Mouse (Mus musculus) MEL (cell line): ENCODE measurements around the gene Bex2. TPM values are rescaled to one million over a fixed set of nuclear protein-coding genes. Genes with fewer than 3 reads are reported as not detected.
"Not testable (repeated sequence)": the region's sequence is repeated elsewhere in the genome, so short reads cannot be mapped to it uniquely, and the experiment has no call there.

Experiments
- DNase-seq: peaks from one replicate; pipeline ENCODE4 v3.0.0; 2011; ENCODE audit warnings: low read depth, low spot score
- H3K27ac ChIP-seq: 2 replicates; pipeline ENCODE4 v1.5.1; 2012; ENCODE audit warnings: low read depth, mild to moderate bottlenecking, control low read depth, low read length, moderate library complexity; ENCODE audit not compliant: control insufficient read depth
- H3K27me3 ChIP-seq, 2 experiments: fragments of 150-350 bp in 1 of 2; sonication (generic) in 1 of 2; 2 replicates each; pipeline ENCODE4 v1.6.1; 2012; ENCODE audit warnings: low read length in 2 of 2, mild to moderate bottlenecking in 2 of 2, improper control_type of control experiment in 1 of 2, moderate library complexity in 1 of 2; ENCODE audit not compliant: insufficient read depth in 2 of 2, control insufficient read depth in 1 of 2
- H3K36me3 ChIP-seq, 2 experiments: 2 replicates each; pipeline ENCODE4 v1.6.1; 2012 to 2014; ENCODE audit warnings: low read length in 2 of 2, improper control_type of control experiment in 1 of 2, inconsistent platforms in 1 of 2, mild to moderate bottlenecking in 1 of 2; ENCODE audit not compliant: insufficient read depth in 2 of 2, control insufficient read depth in 1 of 2
- H3K4me1 ChIP-seq, 2 experiments: fragments of 150-350 bp in 1 of 2; sonication (generic) in 1 of 2; 2 replicates each; pipeline ENCODE4 v1.6.1; 2012; ENCODE audit warnings: low read length in 2 of 2, improper control_type of control experiment in 1 of 2, mild to moderate bottlenecking in 1 of 2; ENCODE audit not compliant: insufficient read depth in 2 of 2, control insufficient read depth in 1 of 2
- H3K4me3 ChIP-seq, 2 experiments: fragments of 150-350 bp in 1 of 2; sonication (generic) in 1 of 2; 2 replicates each; pipeline ENCODE4 v1.5.1; 2012; ENCODE audit warnings: low read depth in 2 of 2, low read length in 2 of 2, mild to moderate bottlenecking in 2 of 2, moderate library complexity in 2 of 2, control low read depth in 1 of 2, improper control_type of control experiment in 1 of 2; ENCODE audit not compliant: control insufficient read depth in 1 of 2, insufficient read depth in 1 of 2
- H3K79me2 ChIP-seq: 2 replicates; pipeline ENCODE4 v1.6.1; 2012; ENCODE audit warnings: mild to moderate bottlenecking, low read length, moderate library complexity; ENCODE audit not compliant: control insufficient read depth, poor library complexity, insufficient read depth
- H3K9ac ChIP-seq: 2 replicates; pipeline ENCODE4 v1.6.1; 2012; ENCODE audit warnings: low read depth, mild to moderate bottlenecking, control low read depth, low read length, moderate library complexity; ENCODE audit not compliant: control insufficient read depth, poor library complexity, severe bottlenecking
- H3K9me3 ChIP-seq: fragments of 150-350 bp; sonication (generic); replicated peaks from 2 replicates; pipeline ENCODE4 v1.6.1; 2012; ENCODE audit warnings: mild to moderate bottlenecking, low read length, improper control_type of control experiment, moderate library complexity; ENCODE audit not compliant: insufficient read depth
- CHD1 ChIP-seq: IDR thresholded peaks from 2 replicates; pipeline ENCODE4 v1.6.1; 2012; ENCODE audit warnings: low read depth, mild to moderate bottlenecking, inconsistent platforms, low read length, improper control_type of control experiment
- CHD2 ChIP-seq: IDR thresholded peaks from 2 replicates; pipeline ENCODE4 v1.6.1; 2011; ENCODE audit warnings: low read length, improper control_type of control experiment
- EP300 ChIP-seq, 2 experiments: IDR thresholded peaks; 2 replicates each; pipeline ENCODE4 v1.6.1; 2011; ENCODE audit warnings: improper control_type of control experiment in 2 of 2, low read length in 2 of 2, low read depth in 1 of 2, mild to moderate bottlenecking in 1 of 2
- GABPA ChIP-seq: IDR thresholded peaks from 2 replicates; pipeline ENCODE4 v1.6.1; 2012; ENCODE audit warnings: low read depth, mild to moderate bottlenecking, inconsistent platforms, low read length, improper control_type of control experiment, moderate library complexity
- GATA1 ChIP-seq: IDR thresholded peaks from 2 replicates; pipeline ENCODE4 v1.6.1; 2011; ENCODE audit warnings: low read depth, low read length, improper control_type of control experiment
- HCFC1 ChIP-seq: IDR thresholded peaks from 2 replicates; pipeline ENCODE4 v1.6.1; 2012; ENCODE audit warnings: low read depth, mild to moderate bottlenecking, inconsistent platforms, low read length, improper control_type of control experiment, moderate library complexity
- JUND ChIP-seq: IDR thresholded peaks from 2 replicates; pipeline ENCODE4 v1.6.1; 2011; ENCODE audit warnings: low read depth, mild to moderate bottlenecking, improper control_type of control experiment, low read length
- MAFK ChIP-seq: IDR thresholded peaks from 2 replicates; pipeline ENCODE4 v1.6.1; 2011; ENCODE audit warnings: low read depth, mild to moderate bottlenecking, low read length, improper control_type of control experiment, borderline replicate concordance
- MAX ChIP-seq: IDR thresholded peaks from 2 replicates; pipeline ENCODE4 v1.6.1; 2011; ENCODE audit warnings: low read length, improper control_type of control experiment
- MAZ ChIP-seq: IDR thresholded peaks from 2 replicates; pipeline ENCODE4 v1.6.1; 2012; ENCODE audit warnings: low read depth, mild to moderate bottlenecking, inconsistent platforms, low read length, improper control_type of control experiment
- MEF2A ChIP-seq: IDR thresholded peaks from 2 replicates; pipeline ENCODE4 v1.6.1; 2014; ENCODE audit warnings: low read depth, mild to moderate bottlenecking, inconsistent platforms, low read length, improper control_type of control experiment; ENCODE audit not compliant: poor library complexity, insufficient replicate concordance, severe bottlenecking; ENCODE audit errors: extremely low read depth
- NRF1 ChIP-seq: IDR thresholded peaks from 2 replicates; pipeline ENCODE4 v1.6.1; 2014; ENCODE audit warnings: low read depth, mild to moderate bottlenecking, inconsistent platforms, low read length, improper control_type of control experiment, moderate library complexity; ENCODE audit not compliant: poor library complexity, insufficient read depth, severe bottlenecking
- POLR2A ChIP-seq, 2 experiments: IDR thresholded peaks; 2 replicates each; pipeline ENCODE4 v1.6.1; 2011 to 2012; ENCODE audit warnings: low read length in 2 of 2, mild to moderate bottlenecking in 2 of 2, control low read depth in 1 of 2, improper control_type of control experiment in 1 of 2, low read depth in 1 of 2, moderate library complexity in 1 of 2; ENCODE audit not compliant: control insufficient read depth in 1 of 2, insufficient read depth in 1 of 2, poor library complexity in 1 of 2
- POLR2AphosphoS2 ChIP-seq: IDR thresholded peaks from 2 replicates; pipeline ENCODE4 v1.6.1; 2011; ENCODE audit warnings: low read length, improper control_type of control experiment
- RAD21 ChIP-seq: IDR thresholded peaks from 2 replicates; pipeline ENCODE4 v1.6.1; 2011; ENCODE audit warnings: mild to moderate bottlenecking, low read depth, low read length, improper control_type of control experiment
- RCOR1 ChIP-seq: IDR thresholded peaks from 2 replicates; pipeline ENCODE4 v1.6.1; 2012; ENCODE audit warnings: low read depth, mild to moderate bottlenecking, inconsistent platforms, low read length, improper control_type of control experiment
- TAL1 ChIP-seq: IDR thresholded peaks from 2 replicates; pipeline ENCODE4 v1.6.1; 2012; ENCODE audit warnings: mild to moderate bottlenecking, inconsistent platforms, low read length, moderate library complexity, mixed read lengths
- USF1 ChIP-seq: IDR thresholded peaks from 2 replicates; pipeline ENCODE4 v1.6.1; 2014; ENCODE audit warnings: low read depth, mild to moderate bottlenecking, inconsistent platforms, low read length, improper control_type of control experiment, moderate library complexity
- USF2 ChIP-seq, 2 experiments: IDR thresholded peaks; 2 replicates each; pipeline ENCODE4 v1.6.1; 2011 to 2012; ENCODE audit warnings: improper control_type of control experiment in 2 of 2, low read length in 2 of 2, borderline replicate concordance in 1 of 2, inconsistent platforms in 1 of 2, low read depth in 1 of 2, mild to moderate bottlenecking in 1 of 2; ENCODE audit not compliant: insufficient read depth in 1 of 2
- ZC3H11A ChIP-seq: IDR thresholded peaks from 2 replicates; pipeline ENCODE4 v1.6.1; 2012; ENCODE audit warnings: low read depth, mild to moderate bottlenecking, inconsistent platforms, low read length, improper control_type of control experiment
- ZKSCAN1 ChIP-seq: IDR thresholded peaks from 2 replicates; pipeline ENCODE4 v1.6.1; 2012; ENCODE audit warnings: low read depth, mild to moderate bottlenecking, inconsistent platforms, low read length, improper control_type of control experiment, moderate library complexity
- ZMIZ1 ChIP-seq: IDR thresholded peaks from 2 replicates; pipeline ENCODE4 v1.6.1; 2012; ENCODE audit warnings: low read depth, mild to moderate bottlenecking, inconsistent platforms, low read length, improper control_type of control experiment, moderate library complexity
- ZNF384 ChIP-seq: IDR thresholded peaks from 2 replicates; pipeline ENCODE4 v1.6.1; 2012; ENCODE audit warnings: low read depth, mild to moderate bottlenecking, inconsistent platforms, low read length, improper control_type of control experiment
- polyA plus RNA-seq, 2 experiments: library from polyadenylated mRNA; stranded (reverse) in 1 of 2; unstranded in 1 of 2; fragments of >175 nt in 1 of 2; fragments of >200 nt in 1 of 2; gene quantifications; 2 replicates each; pipeline versions ENCODE4 v1.2.1 to v1.2.4; 2012; ENCODE audit warnings: low replicate concordance in 2 of 2, low read depth in 1 of 2; ENCODE audit not compliant: insufficient read length in 2 of 2, insufficient read depth in 1 of 2, missing spikeins in 1 of 2
- total RNA-seq: library from RNA; depleted of rRNA; stranded (reverse); fragments of 300-350 nt; gene quantifications from 2 replicates; pipeline ENCODE4 v1.2.3, GENCODE M21; 2012; rRNA removed

Bex2 gene
- total RNA-seq (not detected in 2 replicates), polyA plus RNA-seq (not detected)

- not testable (repeated sequence) for H3K79me2 ChIP-seq, H3K4me1 ChIP-seq, H3K36me3 ChIP-seq, H3K9ac ChIP-seq, H3K27me3 ChIP-seq, DNase-seq, H3K4me3 ChIP-seq, H3K27ac ChIP-seq, H3K9me3 ChIP-seq
Measured at GRCm38 (mm10) chrX:136068020-136068419, at the start of gene Bex2. Gene Bex2 (minus strand): TSS chrX:136068236.

- TF ChIP-seq HCFC1 (no peak), POLR2A (IDR thresholded peaks at IDR 0.05; ENCODE audit: control insufficient read depth in 1 of 2, insufficient read depth in 1 of 2, low read depth in 1 of 2, low read length in 2 of 2, poor library complexity in 1 of 2) (no peak), RAD21 (no peak), USF1 (no peak), ZKSCAN1 (no peak), CHD2 (no peak), CHD1 (no peak), JUND (no peak), USF2 (IDR thresholded peaks at IDR 0.05; ENCODE audit: borderline replicate concordance in 1 of 2, insufficient read depth in 1 of 2, low read depth in 1 of 2, low read length in 2 of 2) (no peak), MEF2A (no peak), MAFK (no peak), MAZ (no peak), GABPA (no peak)
- Histone ChIP-seq H3K4me1 (peaks cover 0 to 4% of the 10 kb centered on the region in 2 experiments; a peak in 1 of 4 replicates), H3K9ac (no peak overlapping the region), H3K27ac (no peak overlapping the region), H3K4me3 (no peak overlapping the region), H3K79me2 (no peaks in the 10 kb centered on the region), H3K36me3 (peaks cover 0 to 6% of the 10 kb centered on the region in 2 experiments; a peak in 2 of 4 replicates), H3K27me3 (peaks cover 2 to 3% of the 10 kb centered on the region in 2 experiments; a peak in 3 of 4 replicates), H3K9me3 (no peaks in the 10 kb centered on the region)
- no peak for DNase-seq
Measured at GRCm38 (mm10) chrX:136115419-136115961, 47.5 kb upstream of the Bex2 start.

GRCm38 (mm10) chrX:136115015-136115414 is 47.0 kb upstream of the Bex2 start:
- no peak overlapping the region for H3K27ac ChIP-seq
- peak; percentile 67 for DNase-seq
- H3K27me3 ChIP-seq, result peaks cover 2 to 3% of the 10 kb centered on the region in 2 experiments; a peak in 3 of 4 replicates
- H3K36me3 ChIP-seq, result peaks cover 0 to 6% of the 10 kb centered on the region in 2 experiments; a peak in 2 of 4 replicates
- peak; percentile 41 to 43; a peak in 2 of 4 replicates for TF ChIP-seq EP300 (IDR thresholded peaks at IDR 0.05; ENCODE audit: low read depth in 1 of 2, low read length in 2 of 2)
- TF ChIP-seq GATA1, result peak; percentile 43; the same call in 1 of the 2 replicates
- TF ChIP-seq ZNF384, result peak; percentile 92
- TF ChIP-seq RCOR1, result 0 out of 2 replicates have a peak, but pooled peaks have one; percentile 7
- no peak for TF ChIP-seq MAX
- no peak for TF ChIP-seq CHD2
- no peak for TF ChIP-seq POLR2AphosphoS2
- no peak for TF ChIP-seq ZC3H11A
- TF ChIP-seq NRF1, result no peak
- no peak for TF ChIP-seq ZMIZ1
- no peak for TF ChIP-seq TAL1
- no peak overlapping the region for H3K9ac ChIP-seq
- no peaks in the 10 kb centered on the region for H3K9me3 ChIP-seq
- no peaks in the 10 kb centered on the region for H3K79me2 ChIP-seq
- H3K4me1 ChIP-seq, result peaks cover 0 to 4% of the 10 kb centered on the region in 2 experiments; a peak in 1 of 4 replicates
- H3K4me3 ChIP-seq, result no peak overlapping the region
